In the genomic region with DNA sequence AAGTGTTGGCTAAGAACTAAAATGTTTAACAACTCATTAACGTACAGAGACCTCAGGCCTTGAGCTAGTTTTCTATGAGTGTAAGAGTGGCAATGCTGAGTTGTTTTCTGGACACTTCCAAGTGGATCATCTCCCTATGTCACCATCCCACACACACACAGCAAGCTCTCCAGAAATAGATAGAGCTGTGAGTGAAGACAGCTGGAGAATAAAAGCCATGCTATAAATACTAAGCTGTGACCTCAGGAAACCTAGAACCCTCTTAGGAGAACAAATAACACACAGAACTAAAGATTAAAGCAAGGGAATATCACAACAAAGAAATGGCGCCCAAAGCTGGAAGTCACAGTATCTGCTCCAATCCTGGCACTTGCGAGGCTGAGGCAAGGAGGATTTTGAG, we compare ENCODE assay signal across 15 mouse cellular contexts. TPM values are rescaled to one million over a fixed set of nuclear protein-coding genes. Genes with fewer than 3 reads are reported as not detected.
"Had no signal": no experiment of that assay in that cellular context is flagged by ENCODE, and none has a peak within 500 bp of the region (broad histone marks: within the 10 kb centered on the region; RNA-seq: fewer than 3 reads in every experiment).

No protein-coding gene starts in this region.

- DNase-seq: kidney, adult 11 months; kidney, postnatal 10 days; kidney, postnatal 4 days; lung, embryonic 14.5 days; lung, postnatal 10 days; lung, postnatal 4 days; midbrain, embryonic 14.5 days; spleen, adult 18-20 months; thymus, postnatal 36 days had no signal

- H3K4me3 ChIP-seq: limb, embryonic 15.5 days; liver, embryonic 12.5 days; midbrain, embryonic 10.5 days; myocyte; neural tube, embryonic 15.5 days had no signal

- H3K27ac ChIP-seq: limb, embryonic 15.5 days; liver, embryonic 12.5 days; midbrain, embryonic 10.5 days; neural tube, embryonic 15.5 days had no signal

- H3K4me1 ChIP-seq: limb, embryonic 15.5 days; midbrain, embryonic 10.5 days; neural tube, embryonic 15.5 days had no signal

RNA-seq across cellular contexts. Expression of a gene that starts 24.6 kb away (rescaled TPM):
- total RNA-seq: megakaryocyte, adult 5-6 weeks had no signal
- polyA plus RNA-seq: myocyte had no signal

RNA-seq across cellular contexts. Expression of a gene that starts 48.0 kb away (rescaled TPM):
- polyA plus RNA-seq: myocyte had no signal
